In the genomic region with DNA sequence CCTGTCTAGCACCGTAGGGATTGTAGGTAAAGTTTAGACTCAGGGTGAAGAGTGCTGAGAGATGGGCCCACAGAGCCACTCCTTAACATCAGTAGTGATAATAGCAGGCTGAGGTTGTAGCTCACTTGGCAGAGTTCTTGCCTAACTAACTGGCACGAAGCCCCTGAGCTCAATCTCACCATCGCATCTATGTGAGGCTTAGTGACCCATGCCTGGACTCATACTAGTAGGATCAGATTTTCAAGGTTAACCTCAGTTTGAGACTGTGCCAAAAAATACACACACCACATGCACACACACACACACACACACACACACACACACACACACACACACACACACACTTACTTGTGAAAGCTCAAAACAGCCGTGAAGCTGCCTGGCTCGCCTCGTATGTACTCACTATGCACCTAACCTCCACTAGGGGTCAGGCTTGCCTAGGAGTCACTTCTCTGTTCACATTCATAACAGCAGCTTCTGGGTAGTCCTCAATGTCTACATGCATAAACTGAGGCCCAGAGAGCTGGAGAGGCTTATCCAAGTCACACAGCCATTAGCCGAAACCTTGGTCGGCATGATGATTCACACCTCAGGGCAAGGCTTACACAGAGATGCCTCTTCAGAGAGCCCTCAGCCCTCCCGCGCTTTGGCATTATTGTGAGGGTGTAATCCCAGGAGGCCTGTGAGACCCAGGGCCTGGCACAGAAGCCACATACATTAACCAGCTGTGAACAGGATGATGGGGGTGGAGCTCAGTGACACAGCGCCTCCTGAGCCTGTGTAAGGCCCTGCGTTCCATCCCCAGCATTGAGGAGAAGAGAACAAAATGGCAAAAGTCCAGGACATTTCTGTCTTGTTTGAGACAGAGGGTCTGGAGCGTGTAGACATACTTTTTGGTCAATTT, we compare ENCODE assay signal across 8 mouse cellular contexts. TPM values are rescaled to one million over a fixed set of nuclear protein-coding genes. Genes with fewer than 3 reads are reported as not detected.
DNase-seq lines count a peak whose midpoint lies in the region; TF ChIP-seq lines count a peak whose summit lies in the region.

No protein-coding gene starts in this region.

- H3K9me3 ChIP-seq in CH12.LX (replicated peaks; ENCODE audit: low read length): peaks cover 4% of the 10 kb centered on the region

- 45% methylated on average over 13 of the region's 13 CpGs for WGBS in lung, adult 2 months

- no peak for TF ChIP-seq EP300 in CH12.LX (IDR thresholded peaks at IDR 0.05; ENCODE audit: low read length)

- TF ChIP-seq POLR2A in CH12.LX (IDR thresholded peaks at IDR 0.05; ENCODE audit: low read depth, low read length): no peak
- no peak for TF ChIP-seq POLR2A in lung, adult 2 months (IDR thresholded peaks at IDR 0.05; ENCODE audit: borderline replicate concordance, extremely low read depth, low read depth, low read length)

- H3K4me1 ChIP-seq in CH12.LX (ENCODE audit: control insufficient read depth in 1 of 2, insufficient read depth in 2 of 2): peaks cover 0 to 28% of the 10 kb centered on the region in 2 experiments; a peak in 2 of 4 replicates
- peaks cover 14% of the 10 kb centered on the region for H3K4me1 ChIP-seq in lung, adult 2 months (ENCODE audit: control insufficient read depth, insufficient read depth, low read length)

- in situ Hi-C loops in CH12.LX (cut with MboI; ENCODE audit: low pct_ligation_motif_present, low pct_unique_long_range_greater_than_20kb, low sequenced_read_pairs): no loop called here

- H3K9ac ChIP-seq in CH12.LX (ENCODE audit: insufficient read depth, low read depth): no peak overlapping the region

- H3K27ac ChIP-seq in CH12.LX (ENCODE audit: insufficient read depth, low read depth): no peak overlapping the region

- peak overlapping the region; percentile 55; the same call in 1 of the 2 replicates for H3K4me2 ChIP-seq in CH12.LX (ENCODE audit: insufficient read depth, low read depth, poor library complexity, severe bottlenecking)

- peak; percentile 72 for TF ChIP-seq RAD21 in CH12.LX (IDR thresholded peaks at IDR 0.05; ENCODE audit: low read depth, low read length)

- TF ChIP-seq CTCF in CH12.LX (conservative IDR thresholded peaks at IDR 0.05 in 1 of 2, IDR thresholded peaks at IDR 0.05 in 1 of 2; ENCODE audit: low read depth in 2 of 2, low read length in 2 of 2): peak; percentile 69 to 85
- peak; percentile 85 for TF ChIP-seq CTCF in lung, adult 2 months (IDR thresholded peaks at IDR 0.05; ENCODE audit: insufficient read depth, low read length)

- dilution Hi-C loops in CH12.LX (cut with MboI; ENCODE audit: extremely low pct_ligation_motif_present, extremely low pct_unique_long_range_greater_than_20kb, low sequenced_read_pairs): no loop called here

- H3K27me3 ChIP-seq in CH12.LX (replicated peaks): no peaks in the 10 kb centered on the region

- no peaks in the 10 kb centered on the region for H3K36me3 ChIP-seq in CH12.LX (replicated peaks in 1 of 2; ENCODE audit: control insufficient read depth in 1 of 2, insufficient read depth in 1 of 2, low read length in 1 of 2)

- DNase-seq in adrenal gland, adult (ENCODE audit: inconsistent age in 2 of 2, low spot score in 1 of 2): peak; percentile 45 to 81
- no peak for DNase-seq in adrenal gland, adult 8-10 months
- DNase-seq in CH12.LX (ENCODE audit: extremely low read depth): peak; percentile 83
- peak; percentile 77 for DNase-seq in c-Kit-positive CD71-positive TER-119-positive erythroid progenitor cells, embryonic 14.5 days (ENCODE audit: low spot score)
- peak; percentile 59 for DNase-seq in forelimb bud, embryonic 11.5 days (ENCODE audit: low read depth, low spot score)
- DNase-seq in kidney, postnatal 10 days: peak; percentile 74
- peak; percentile 39 for DNase-seq in lung, adult 2 months
- peak; percentile 70 to 71 for DNase-seq in right cerebral cortex, adult 2 months (ENCODE audit: low spot score in 2 of 2)

- no peaks in the 10 kb centered on the region for H3K79me2 ChIP-seq in CH12.LX (replicated peaks; ENCODE audit: control insufficient read depth, extremely low read depth, insufficient read depth, poor library complexity, severe bottlenecking)

- no peak overlapping the region for H3K4me3 ChIP-seq in CH12.LX (replicated peaks in 1 of 3; ENCODE audit: low read depth in 2 of 3, low read length in 2 of 3, poor library complexity in 1 of 3)
- no peak overlapping the region for H3K4me3 ChIP-seq in lung, adult 2 months (replicated peaks; ENCODE audit: extremely low read depth, low read depth, low read length)

TF ChIP-seq in CH12.LX, 34 proteins besides CTCF, POLR2A, EP300 and RAD21:
- peak; percentile 57; the same call in 1 of the 2 replicates for TF ChIP-seq IRF4 (IDR thresholded peaks at IDR 0.05; ENCODE audit: low read depth, low read length)
- TF ChIP-seq HCFC1 (IDR thresholded peaks at IDR 0.05; ENCODE audit: low read depth, low read length): no peak; the same call in 1 of the 2 replicates
- TF ChIP-seq SMC3 (IDR thresholded peaks at IDR 0.05; ENCODE audit: low read depth, low read length): peak; percentile 53
- TF ChIP-seq KAT2A (IDR thresholded peaks at IDR 0.05; ENCODE audit: insufficient replicate concordance, low read length): no peak
- no peak for TF ChIP-seq USF2 (conservative IDR thresholded peaks at IDR 0.05; ENCODE audit: low read depth, low read length)

RNA-seq across cellular contexts. Expression of a gene that starts 13.4 kb away (rescaled TPM):
- 10 to 100 TPM; 67.4 to 83.9 (median 73.4) TPM for total RNA-seq in adrenal gland, adult 8-10 months (2022)
- 43.8 and 44.2 TPM in 2 replicates for total RNA-seq in CH12.LX (2012; rRNA removed)
- total RNA-seq in CH12.LX (2014; rRNA removed): 31.2 and 38.6 TPM in 2 replicates
- polyA plus RNA-seq in CH12.LX (2012; ENCODE audit: insufficient read length, low read depth): 51.5 and 57.8 TPM in 2 replicates
- polyA plus RNA-seq in lung, adult 2 months (2012; rRNA removed): 53.9 and 76.0 TPM in 2 replicates

RNA-seq across cellular contexts. Expression of a gene that starts 25.4 kb away (rescaled TPM):
- 1 to 10 TPM; 1.8 to 2.7 (median 2.3) TPM for total RNA-seq in adrenal gland, adult 8-10 months (2022)
- total RNA-seq in CH12.LX (2012; rRNA removed): not detected in 2 replicates
- total RNA-seq in CH12.LX (2014; rRNA removed): not detected in 2 replicates
- polyA plus RNA-seq in CH12.LX (2012; ENCODE audit: insufficient read length, low read depth): 0.06 and 0.08 TPM in 2 replicates
- polyA plus RNA-seq in lung, adult 2 months (2012; rRNA removed): 0.07 and 0.12 TPM in 2 replicates
